Mouse (Mus musculus) monocyte, adult 2 months (primary cell): ENCODE data around the gene E130116L18Rik.
"Not testable (repeated sequence)": the region's sequence is repeated elsewhere in the genome, so short reads cannot be mapped to it uniquely, and the experiment has no call there.

Experiments used
- DNase-seq, 2 experiments: peaks; one replicate each; pipeline ENCODE4 v3.0.0; 2022; ENCODE audit warnings: low spot score in 2 of 2, low read depth in 1 of 2

The E130116L18Rik gene

GRCm38 (mm10) chr5:25222752-25223702 lies at the start of gene E130116L18Rik:
E130116L18Rik (minus strand) TSS chr5:25223153.
- DNase-seq = peak; percentile 75 to 93

- no peak for DNase-seq
These were observed 45.4 kb upstream of the E130116L18Rik start for GRCm38 (mm10) chr5:25268258-25268888.

DNA sequence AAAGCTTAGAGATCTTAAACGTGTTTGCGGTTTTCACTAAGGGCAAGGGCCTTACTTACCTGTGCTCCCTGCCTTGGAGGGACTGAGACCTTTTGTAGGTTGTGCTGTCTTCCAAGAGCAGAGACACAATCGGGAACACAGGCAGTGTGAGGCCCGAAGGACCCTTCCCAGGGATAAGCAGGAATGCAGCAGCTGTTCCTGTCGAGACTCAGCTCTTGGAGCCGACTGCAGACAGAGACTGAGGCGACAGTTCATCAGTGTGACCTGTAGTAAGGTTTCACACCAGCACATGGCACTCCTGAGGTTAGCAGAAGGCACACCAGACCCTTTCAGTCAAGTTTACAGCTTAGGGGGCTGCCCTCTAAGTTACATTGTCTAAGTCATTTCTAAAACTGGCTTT lies 39.3 kb upstream of the E130116L18Rik start:
- no peak for DNase-seq

GRCm38 (mm10) chr5:25261452-25261851 lies 38.5 kb upstream of the E130116L18Rik start:
- no peak for DNase-seq

DNA sequence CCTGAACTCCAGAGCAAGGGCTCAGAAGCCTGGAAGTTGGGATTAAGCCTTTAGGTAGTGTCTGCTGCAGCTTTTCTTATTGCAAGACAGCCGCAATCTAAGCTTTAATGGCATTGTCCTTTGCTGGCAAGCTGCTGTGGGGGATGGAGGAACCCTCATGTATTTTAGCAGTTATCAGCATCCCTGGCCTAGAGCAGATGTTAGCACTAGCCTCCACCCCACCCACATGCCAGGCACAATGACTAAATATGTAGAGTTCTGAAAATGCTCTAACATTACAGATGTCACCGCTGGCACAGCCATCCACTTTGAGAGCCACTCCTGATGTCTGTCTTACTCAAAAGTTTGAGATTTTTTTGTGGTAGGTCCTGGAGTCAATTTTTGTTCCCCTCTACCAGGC lies 33.7 kb upstream of the E130116L18Rik start:
- no peak for DNase-seq

DNA sequence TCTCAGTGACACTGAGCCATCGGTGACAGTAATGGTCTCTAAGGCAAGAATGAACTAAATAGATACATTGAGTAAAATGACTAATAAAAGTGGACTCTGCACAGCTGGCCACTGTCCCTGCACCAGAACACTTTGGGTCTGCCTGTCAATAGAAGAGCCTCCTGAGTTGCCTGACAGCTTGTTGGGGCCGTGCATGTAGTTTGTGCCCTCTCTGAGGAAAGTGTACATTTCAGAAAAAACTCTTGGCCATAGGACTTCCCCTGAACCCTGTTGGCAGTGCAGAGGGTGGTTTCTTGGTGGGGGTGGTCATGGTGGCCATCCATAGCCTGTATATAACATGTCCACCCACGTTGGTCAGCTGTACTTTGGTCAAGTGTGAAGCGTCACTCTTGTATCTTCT lies 31.5 kb upstream of the E130116L18Rik start:
- no peak for DNase-seq

GRCm38 (mm10) chr5:25252825-25253544 lies 30.0 kb upstream of the E130116L18Rik start:
- no peak for DNase-seq

GRCm38 (mm10) chr5:25252423-25252822 lies 29.5 kb upstream of the E130116L18Rik start:
- no peak for DNase-seq

- no peak for DNase-seq
These were observed 24.1 kb upstream of the E130116L18Rik start for GRCm38 (mm10) chr5:25247036-25247435.

GRCm38 (mm10) chr5:25246473-25246865 lies 23.5 kb upstream of the E130116L18Rik start:
- DNase-seq = no peak

GRCm38 (mm10) chr5:25245806-25246472 lies 23.0 kb upstream of the E130116L18Rik start:
- no peak for DNase-seq

GRCm38 (mm10) chr5:25243101-25243500 lies 20.1 kb upstream of the E130116L18Rik start:
- no peak for DNase-seq

- not testable (repeated sequence) for DNase-seq
These were observed 1.4 kb upstream of the E130116L18Rik start for GRCm38 (mm10) chr5:25224377-25224776.

- no peak for DNase-seq
These were observed 1.3 kb downstream of the E130116L18Rik start, which contains the start of gene Galnt11 for GRCm38 (mm10) chr5:25221604-25222003. Galnt11 (plus strand) TSS chr5:25221904.

- DNase-seq = no peak
These were observed 7.9 kb downstream of the E130116L18Rik start for GRCm38 (mm10) chr5:25215006-25215405.

DNA sequence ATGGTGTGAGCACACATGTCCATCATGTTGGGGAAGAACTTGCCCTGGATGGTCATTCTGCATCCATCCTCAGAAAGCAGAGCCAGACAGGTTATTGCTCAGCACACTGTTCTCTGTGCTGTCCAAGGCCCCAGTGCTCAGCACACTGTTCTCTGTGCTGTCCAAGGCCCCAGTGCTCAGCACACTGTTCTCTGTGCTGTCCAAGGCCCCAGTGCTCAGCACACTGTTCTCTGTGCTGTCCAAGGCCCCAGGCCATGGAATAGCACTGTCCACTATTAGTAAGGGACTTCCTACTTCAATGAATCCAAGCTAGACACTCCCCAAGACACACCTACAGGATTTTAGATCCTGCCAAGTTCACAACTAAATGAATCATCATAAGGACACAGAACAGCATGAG lies 9.7 kb downstream of the E130116L18Rik start:
- not testable (repeated sequence) for DNase-seq

GRCm38 (mm10) chr5:25211872-25212271 lies 11.1 kb downstream of the E130116L18Rik start:
- no peak for DNase-seq

DNA sequence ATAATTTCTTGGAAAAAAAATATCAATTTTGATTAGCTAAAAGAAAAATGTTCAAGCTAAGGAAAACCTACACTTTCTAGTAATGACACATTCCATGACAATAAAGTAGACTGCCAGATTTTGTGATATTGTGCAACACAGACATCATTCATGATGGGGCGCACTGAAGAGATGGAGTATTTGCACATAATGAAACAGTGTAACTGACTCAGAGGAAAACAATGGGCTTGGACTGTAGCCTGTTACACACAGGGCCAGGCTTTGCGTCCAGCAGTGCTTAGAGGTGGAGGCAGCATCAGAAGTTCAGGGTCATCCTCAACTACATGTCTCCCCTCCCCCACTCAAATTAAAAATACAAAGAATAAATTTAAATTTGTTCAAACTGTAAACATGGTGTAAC lies 32.4 kb downstream of the E130116L18Rik start:
- no peak for DNase-seq

- no peak for DNase-seq
These were observed 34.2 kb downstream of the E130116L18Rik start for GRCm38 (mm10) chr5:25188802-25189201.

DNA sequence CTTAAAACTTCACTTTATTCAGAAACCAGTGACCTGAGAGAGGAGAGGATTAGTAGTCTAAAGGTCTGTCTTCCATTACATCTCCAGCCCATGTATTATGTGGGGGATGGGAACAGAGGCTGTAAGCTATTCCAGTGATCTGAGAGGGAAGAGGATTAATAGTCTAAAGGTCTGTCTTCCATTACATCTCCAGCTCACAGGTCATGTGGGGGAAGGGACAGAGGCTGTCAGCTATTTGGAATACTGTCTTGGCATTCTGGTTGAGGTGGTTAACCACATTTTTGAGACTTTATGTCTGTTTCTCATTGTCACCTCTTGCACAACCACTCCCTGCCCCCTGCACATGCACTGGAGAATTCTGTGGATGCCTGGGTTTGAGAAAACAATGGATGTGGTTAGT lies 35.2 kb downstream of the E130116L18Rik start:
- no peak for DNase-seq

- no peak for DNase-seq
These were observed 38.4 kb downstream of the E130116L18Rik start for GRCm38 (mm10) chr5:25184594-25184993.
